Mouse (Mus musculus) limb, embryonic 13.5 days (tissue): ENCODE results near the gene Fkbp11. TPM values are rescaled to one million over a fixed set of nuclear protein-coding genes. Genes with fewer than 3 reads are reported as not detected.

Experiments used
- ATAC-seq: fragments of 200-750 bp; cut with Nextera tagmentation; 2 replicates; pipeline ENCODE4 v1.8.0; 2017; ENCODE audit warnings: low read depth, moderate number of reproducible peaks, moderate TSS enrichment; ENCODE audit not compliant: low FRiP score
- H3K27ac ChIP-seq: fragments of 300-500 bp; sonication (generic); 2 replicates; pipeline ENCODE4 v1.5.1; 2015; ENCODE audit warnings: inconsistent platforms, mild to moderate bottlenecking, moderate library complexity
- H3K27me3 ChIP-seq: fragments of 300-500 bp; sonication (generic); 2 replicates; pipeline ENCODE4 v1.6.1; 2015; ENCODE audit warnings: mild to moderate bottlenecking, inconsistent platforms
- H3K36me3 ChIP-seq: fragments of 300-500 bp; sonication (generic); 2 replicates; pipeline ENCODE4 v1.6.1; 2015; ENCODE audit warnings: inconsistent platforms, mild to moderate bottlenecking, moderate library complexity
- H3K4me1 ChIP-seq: fragments of 300-500 bp; sonication (generic); 2 replicates; pipeline ENCODE4 v1.6.1; 2015; ENCODE audit warnings: inconsistent platforms
- H3K4me2 ChIP-seq: fragments of 300-500 bp; sonication (generic); replicated peaks from 2 replicates; pipeline ENCODE4 v1.6.1; 2015; ENCODE audit warnings: inconsistent platforms, mild to moderate bottlenecking, moderate library complexity
- H3K4me3 ChIP-seq: fragments of 300-500 bp; sonication (generic); 2 replicates; pipeline ENCODE4 v1.5.1; 2015; ENCODE audit warnings: moderate library complexity, mild to moderate bottlenecking, inconsistent platforms
- H3K9ac ChIP-seq: fragments of 300-500 bp; sonication (generic); 2 replicates; pipeline ENCODE4 v1.6.1; 2015; ENCODE audit warnings: mild to moderate bottlenecking, inconsistent platforms
- H3K9me3 ChIP-seq: fragments of 300-500 bp; sonication (generic); 2 replicates; pipeline ENCODE4 v1.6.1; 2016; ENCODE audit warnings: inconsistent platforms
- WGBS: fragments of 180-500 bp; shearing (Covaris S2); methylation state at CpG from one replicate; pipeline ENCODE4 v1.1.7; 2015; 5-methylcytosine and 5-hydroxymethylcytosine counted together
- polyA plus RNA-seq: library from polyadenylated mRNA; unstranded; fragments of >200 nt; fragmentation: Nextera tagmentation; extraction: Ambion mirVana; gene quantifications from 2 replicates; pipeline ENCODE4 v1.2.1, GENCODE M21; 2015

Gene Fkbp11
- polyA plus RNA-seq, 1 experiment from 2014 or later = 51.5 TPM

DNA sequence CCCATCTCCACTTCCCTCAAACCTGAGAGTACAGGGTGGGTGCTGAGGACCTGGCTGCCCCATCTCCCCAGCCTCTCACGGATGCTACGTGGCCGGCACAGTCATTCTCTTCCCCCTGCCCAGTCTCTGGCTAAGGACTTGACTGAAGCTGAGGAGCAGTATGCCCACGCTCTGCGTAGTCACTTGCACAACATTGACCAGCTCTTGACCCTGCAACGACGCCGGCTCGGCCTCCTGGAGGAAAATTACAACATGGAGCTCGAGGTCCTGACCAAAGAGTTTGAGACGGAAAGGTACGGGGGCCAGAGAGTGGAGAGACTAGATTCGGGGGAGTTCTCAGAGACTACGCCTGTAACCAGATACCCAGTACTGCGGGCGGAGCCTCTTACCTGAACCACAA lies 10.7 kb downstream of the Fkbp11 start:
- Histone ChIP-seq H3K9ac (no peak overlapping the region), H3K36me3 (no peaks in the 10 kb centered on the region), H3K27me3 (peaks cover 3% of the 10 kb centered on the region; the same call in 1 of the 2 replicates), H3K4me3 (no peak overlapping the region), H3K4me1 (peaks cover 1% of the 10 kb centered on the region), H3K27ac (no peak overlapping the region), H3K4me2 (no peak overlapping the region), H3K9me3 (no peaks in the 10 kb centered on the region)
- ATAC-seq = no peak
- 59% methylated on average over 16 of the region's 16 CpGs for WGBS

DNA sequence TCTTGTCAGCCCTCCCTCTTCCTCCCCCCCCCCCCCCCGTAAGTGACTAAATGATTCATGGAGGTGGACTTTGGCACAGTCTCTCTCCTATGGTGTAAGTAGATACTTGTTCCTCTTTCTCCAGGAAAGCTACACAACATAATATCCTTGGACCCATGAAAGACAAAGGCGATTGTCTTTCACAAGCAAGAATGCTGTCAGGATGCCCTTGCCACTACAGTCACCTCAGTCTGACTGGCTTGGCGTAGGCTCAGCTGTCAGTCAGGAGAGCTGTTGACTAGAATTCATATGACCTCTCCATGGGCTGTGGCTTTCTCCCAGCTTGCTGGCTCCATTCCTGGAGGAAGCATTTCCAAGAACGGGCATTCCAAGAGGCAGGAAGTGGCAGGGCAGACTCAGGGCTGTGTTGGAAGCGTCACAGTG lies 13.8 kb downstream of the Fkbp11 start:
- WGBS = 74% methylated on average over 5 of the region's 5 CpGs
- H3K4me2 ChIP-seq = no peak overlapping the region
- H3K4me3 ChIP-seq = no peak overlapping the region
- H3K36me3 ChIP-seq = no peaks in the 10 kb centered on the region
- H3K4me1 ChIP-seq = no peaks in the 10 kb centered on the region
- H3K9me3 ChIP-seq = no peaks in the 10 kb centered on the region
- H3K9ac ChIP-seq = no peak overlapping the region
- no peak for ATAC-seq
- H3K27me3 ChIP-seq = no peaks in the 10 kb centered on the region
- H3K27ac ChIP-seq = no peak overlapping the region

GRCm38 (mm10) chr15:98710442-98710841 lies 17.6 kb downstream of the Fkbp11 start:
- Histone ChIP-seq H3K4me3 (no peak overlapping the region), H3K27me3 (peaks cover 19% of the 10 kb centered on the region), H3K36me3 (no peaks in the 10 kb centered on the region), H3K4me2 (no peak overlapping the region), H3K4me1 (no peaks in the 10 kb centered on the region), H3K9me3 (no peaks in the 10 kb centered on the region), H3K9ac (no peak overlapping the region), H3K27ac (no peak overlapping the region)
- 16% methylated on average over 9 of the region's 9 CpGs for WGBS
- ATAC-seq = no peak

DNA sequence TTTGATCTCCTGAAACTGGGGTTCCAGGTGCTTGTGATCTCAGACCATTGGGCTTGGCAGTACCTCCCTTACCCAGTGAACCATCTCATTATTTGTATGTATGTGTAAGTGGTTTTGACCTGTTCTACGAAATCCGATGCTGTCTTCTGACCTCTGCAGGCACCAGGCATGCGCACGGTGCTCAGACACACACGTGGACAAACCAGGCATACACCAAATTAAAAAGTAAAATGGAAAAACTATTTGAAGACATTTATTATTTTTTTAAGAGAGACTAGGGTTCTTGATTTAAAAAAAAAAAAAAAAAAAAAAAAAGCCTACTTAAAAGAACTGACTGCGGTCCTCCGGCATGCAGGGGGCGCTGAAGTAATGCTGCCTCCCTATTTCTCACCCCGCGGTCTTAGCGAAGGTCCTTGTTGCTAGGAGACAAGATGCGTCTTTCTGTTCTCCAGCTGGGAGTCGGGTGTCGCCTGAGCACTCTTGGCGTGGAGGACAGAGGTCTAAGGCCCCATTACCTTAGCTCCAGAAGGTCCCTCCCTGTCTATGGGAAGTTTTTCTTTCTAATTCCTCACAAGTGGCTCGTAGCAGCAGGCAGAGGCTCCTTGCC lies 20.1 kb downstream of the Fkbp11 start, which contains the start of gene Ccdc65:
TSS of gene Ccdc65 (plus strand) at position 442 of the 607 bp plus-strand sequence.
- H3K9me3 ChIP-seq = no peaks in the 10 kb centered on the region
- no peak within 1 kb of the TSS for H3K27ac ChIP-seq
- peak within 1 kb of the TSS; percentile 68 for H3K4me2 ChIP-seq
- 18% methylated on average over 16 of the region's 16 CpGs for WGBS
- peak within 1 kb of the TSS; percentile 44 for H3K4me3 ChIP-seq
- H3K4me1 ChIP-seq = no peaks in the 10 kb centered on the region
- H3K27me3 ChIP-seq = peaks cover 39% of the 10 kb centered on the region
- peak within 1 kb of the TSS; percentile 48 for H3K9ac ChIP-seq
- no peak; the same call in 1 of the 2 replicates for ATAC-seq
- H3K36me3 ChIP-seq = no peaks in the 10 kb centered on the region

GRCm38 (mm10) chr15:98704312-98704711 lies 23.7 kb downstream of the Fkbp11 start:
- H3K4me1 ChIP-seq = peaks cover 6% of the 10 kb centered on the region
- H3K27me3 ChIP-seq = peaks cover 72% of the 10 kb centered on the region
- ATAC-seq = no peak
- H3K27ac ChIP-seq = no peak overlapping the region
- no peak overlapping the region for H3K4me2 ChIP-seq
- H3K9ac ChIP-seq = no peak overlapping the region
- no peaks in the 10 kb centered on the region for H3K9me3 ChIP-seq
- WGBS = 63% methylated on average over 9 of the region's 9 CpGs
- H3K36me3 ChIP-seq = no peaks in the 10 kb centered on the region
- H3K4me3 ChIP-seq = no peak overlapping the region

DNA sequence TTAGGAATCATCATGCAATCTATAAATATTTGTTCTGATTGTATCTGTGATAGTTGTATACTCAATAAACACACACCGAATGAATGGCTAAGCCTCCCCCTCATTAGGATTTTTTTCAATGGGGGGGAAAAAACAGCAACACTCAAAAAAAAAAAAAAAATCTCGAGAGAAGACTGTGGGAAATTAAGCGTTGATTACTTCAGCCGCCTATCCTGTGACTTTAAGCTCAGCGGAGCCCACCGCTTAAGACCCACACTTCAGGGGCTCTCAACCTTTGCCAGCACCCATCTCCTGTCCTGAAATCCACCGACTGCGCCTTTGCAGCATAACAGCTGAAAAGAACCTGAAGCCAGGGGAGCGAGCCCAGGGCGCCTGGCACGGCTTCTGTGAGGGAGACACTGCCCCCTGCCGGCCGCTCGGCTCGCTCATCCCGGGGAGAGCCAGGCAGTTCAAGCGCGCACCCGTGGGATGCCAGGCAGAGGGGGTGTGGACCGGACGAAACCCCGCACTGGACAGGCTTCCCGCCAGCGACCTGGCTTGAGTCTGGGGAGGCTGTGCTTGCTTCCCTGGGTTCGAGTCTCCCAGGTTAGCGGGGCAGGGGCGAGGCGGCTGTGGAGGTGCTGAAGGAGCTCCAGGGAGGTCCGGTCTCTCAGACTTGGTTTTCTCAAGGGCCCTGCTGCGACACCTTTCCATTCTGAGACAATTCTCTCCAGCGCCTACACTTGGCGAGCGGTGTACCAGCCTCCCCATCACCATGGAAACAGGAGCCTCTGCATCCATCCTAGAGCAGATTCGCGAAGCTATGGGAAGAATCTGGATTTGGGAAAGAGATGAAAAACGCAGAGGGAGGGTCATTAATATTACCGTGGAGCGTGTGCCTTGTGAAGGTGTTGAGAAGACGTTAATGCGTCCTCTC lies 28.6 kb downstream of the Fkbp11 start:
- peak overlapping the region; percentile 68 for H3K4me2 ChIP-seq
- 5% methylated on average over 40 of the region's 40 CpGs for WGBS
- ATAC-seq = peak; percentile 76
- H3K9ac ChIP-seq = peak overlapping the region; percentile 56; the same call in 1 of the 2 replicates
- peaks cover 8% of the 10 kb centered on the region for H3K4me1 ChIP-seq
- no peak overlapping the region for H3K27ac ChIP-seq
- H3K4me3 ChIP-seq = peak overlapping the region; percentile 37
- peaks cover 56% of the 10 kb centered on the region for H3K27me3 ChIP-seq
- H3K9me3 ChIP-seq = no peaks in the 10 kb centered on the region
- H3K36me3 ChIP-seq = no peaks in the 10 kb centered on the region

DNA sequence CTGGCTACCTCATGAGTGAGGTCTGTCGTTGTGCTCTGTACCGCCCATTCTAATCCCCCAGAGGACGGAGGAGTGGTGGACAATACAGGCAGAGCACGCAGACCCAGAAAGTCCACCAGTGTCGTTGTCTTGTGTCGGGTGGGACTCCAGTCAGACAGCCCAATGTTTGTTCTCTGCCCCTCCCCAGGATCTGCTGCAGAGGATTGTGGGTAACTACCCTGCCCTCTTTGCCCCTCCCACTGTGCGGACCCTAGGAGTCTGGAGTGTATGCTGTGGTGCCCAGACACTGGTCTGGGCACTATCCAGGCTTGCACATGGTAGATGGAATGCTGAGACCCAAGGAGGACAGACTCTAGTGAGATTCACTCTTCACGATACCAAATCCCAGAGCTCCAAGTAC lies 31.8 kb downstream of the Fkbp11 start:
- no peak overlapping the region for H3K4me3 ChIP-seq
- H3K4me1 ChIP-seq = peaks cover 23% of the 10 kb centered on the region
- no peaks in the 10 kb centered on the region for H3K36me3 ChIP-seq
- 64% methylated on average over 8 of the region's 8 CpGs for WGBS
- no peak for ATAC-seq
- H3K4me2 ChIP-seq = 0 out of 2 replicates have a peak overlapping the region, but pooled peaks have one; percentile 5
- H3K9ac ChIP-seq = no peak overlapping the region
- no peaks in the 10 kb centered on the region for H3K9me3 ChIP-seq
- no peak overlapping the region for H3K27ac ChIP-seq
- H3K27me3 ChIP-seq = peaks cover 32% of the 10 kb centered on the region

GRCm38 (mm10) chr15:98695726-98696125 lies 32.3 kb downstream of the Fkbp11 start:
- no peak overlapping the region for H3K9ac ChIP-seq
- H3K27me3 ChIP-seq = peaks cover 27% of the 10 kb centered on the region
- 35% methylated on average over 9 of the region's 9 CpGs for WGBS
- H3K4me1 ChIP-seq = peaks cover 23% of the 10 kb centered on the region
- no peaks in the 10 kb centered on the region for H3K9me3 ChIP-seq
- no peaks in the 10 kb centered on the region for H3K36me3 ChIP-seq
- no peak overlapping the region for H3K27ac ChIP-seq
- no peak overlapping the region for H3K4me3 ChIP-seq
- ATAC-seq = no peak
- H3K4me2 ChIP-seq = 0 out of 2 replicates have a peak overlapping the region, but pooled peaks have one; percentile 5

DNA sequence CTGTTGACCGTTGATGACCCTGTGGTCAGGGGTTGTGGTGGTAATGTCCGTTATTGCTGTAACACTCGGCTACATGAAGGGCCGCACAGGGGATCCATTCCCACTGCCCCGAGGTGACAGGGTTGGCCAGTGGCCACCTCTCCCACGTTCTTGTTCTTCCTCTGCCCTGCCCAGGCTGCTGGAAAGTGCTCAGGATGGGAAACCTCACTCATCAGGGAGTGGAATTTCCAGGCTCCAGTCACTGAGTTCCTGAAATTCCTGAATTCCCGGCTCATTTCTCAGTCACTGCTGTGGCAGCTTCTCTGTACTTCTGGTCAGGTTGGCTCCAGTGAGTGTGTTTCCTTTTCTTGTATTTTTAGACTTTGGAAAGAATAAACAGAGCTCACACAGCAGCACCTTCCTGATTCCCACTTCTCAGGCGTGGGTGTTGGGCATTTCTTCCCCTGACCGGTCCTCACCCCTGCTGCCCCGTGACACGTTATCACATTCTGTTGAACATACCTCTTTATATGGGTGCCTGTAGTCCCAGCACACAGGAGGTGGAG lies 35.8 kb downstream of the Fkbp11 start:
- Histone ChIP-seq H3K27ac (0 out of 2 replicates have a peak overlapping the region, but pooled peaks have one; percentile 22), H3K27me3 (peaks cover 9% of the 10 kb centered on the region; the same call in 1 of the 2 replicates), H3K9me3 (no peaks in the 10 kb centered on the region), H3K36me3 (no peaks in the 10 kb centered on the region), H3K4me1 (peaks cover 15% of the 10 kb centered on the region), H3K4me3 (no peak overlapping the region), H3K9ac (0 out of 2 replicates have a peak overlapping the region, but pooled peaks have one; percentile 13), H3K4me2 (no peak overlapping the region)
- ATAC-seq = peak; percentile 73
- WGBS = 47% methylated on average over 11 of the region's 11 CpGs

DNA sequence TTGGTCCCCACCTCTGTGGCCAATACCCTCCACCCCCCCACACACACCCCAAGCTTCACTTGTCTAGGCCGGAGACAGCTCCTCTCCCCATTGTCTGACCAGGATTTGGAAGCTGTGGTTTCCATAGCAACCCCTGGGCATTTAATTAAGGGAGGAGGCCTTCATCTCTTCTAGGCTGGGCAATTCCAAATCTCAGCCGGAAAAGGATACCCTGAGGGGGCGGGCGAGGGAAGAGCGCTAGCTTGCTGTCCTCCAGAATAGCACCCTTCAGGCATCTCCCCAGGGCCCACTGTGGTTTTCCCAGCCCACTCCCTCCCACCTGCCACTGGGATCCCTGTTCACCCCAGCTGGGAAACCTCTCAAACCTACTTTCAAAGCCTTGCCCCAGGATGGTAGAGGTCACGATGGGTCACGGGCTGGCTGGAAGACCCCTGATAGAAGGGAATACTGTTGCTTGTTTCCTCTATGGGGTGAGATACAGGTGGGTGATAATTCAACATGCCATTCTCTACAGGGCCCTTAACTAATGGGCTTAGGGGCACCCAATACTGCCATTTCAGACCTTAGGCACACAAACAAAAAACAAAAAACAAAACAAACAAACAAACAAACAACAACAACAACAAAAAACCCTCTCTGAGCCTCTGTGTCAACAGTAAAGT lies 36.4 kb downstream of the Fkbp11 start:
- Histone ChIP-seq H3K27ac (0 out of 2 replicates have a peak overlapping the region, but pooled peaks have one; percentile 22), H3K4me3 (no peak overlapping the region), H3K36me3 (no peaks in the 10 kb centered on the region), H3K9ac (no peak overlapping the region), H3K4me1 (peaks cover 15% of the 10 kb centered on the region), H3K9me3 (no peaks in the 10 kb centered on the region), H3K27me3 (peaks cover 9% of the 10 kb centered on the region; the same call in 1 of the 2 replicates), H3K4me2 (no peak overlapping the region)
- WGBS = 49% methylated on average over 7 of the region's 7 CpGs
- ATAC-seq = no peak

DNA sequence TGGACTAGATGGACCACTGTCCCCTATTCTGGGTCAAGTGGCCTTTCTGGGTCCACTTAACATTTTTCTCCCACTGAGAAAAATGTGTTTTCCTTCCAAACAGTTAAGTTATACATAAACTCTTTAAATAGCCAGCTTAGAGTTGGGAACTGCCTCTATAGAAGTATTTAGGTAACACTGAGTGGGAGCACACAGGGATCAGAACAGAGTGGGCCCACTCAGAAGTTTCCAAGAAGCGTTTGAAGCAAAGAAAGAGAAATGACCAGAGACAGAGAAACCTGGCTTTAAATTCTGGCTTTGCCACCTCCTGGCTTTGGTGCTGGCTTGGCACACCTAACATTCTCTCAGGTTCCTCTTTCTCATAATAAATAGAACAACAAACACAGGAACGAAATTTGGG lies 38.3 kb downstream of the Fkbp11 start:
- Histone ChIP-seq H3K27ac (no peak overlapping the region), H3K9me3 (no peaks in the 10 kb centered on the region), H3K27me3 (peaks cover 3% of the 10 kb centered on the region; the same call in 1 of the 2 replicates), H3K36me3 (no peaks in the 10 kb centered on the region), H3K4me2 (no peak overlapping the region), H3K4me3 (no peak overlapping the region), H3K4me1 (peaks cover 15% of the 10 kb centered on the region), H3K9ac (no peak overlapping the region)
- 82% methylated on average over 2 of the region's 2 CpGs for WGBS
- no peak for ATAC-seq
